ENCODE assay signal across 21 mouse cellular contexts in genomic region chr7:132529206-132529605, GRCm38 (mm10). TPM values are rescaled to one million over a fixed set of nuclear protein-coding genes. Genes with fewer than 3 reads are reported as not detected.
DNase-seq lines count a peak whose midpoint lies in the region; ATAC-seq lines count a peak whose summit lies in the region.
"Had no signal": no experiment of that assay in that cellular context is flagged by ENCODE, and none has a peak within 500 bp of the region (broad histone marks: within the 10 kb centered on the region; RNA-seq: fewer than 3 reads in every experiment).

No protein-coding gene starts in this region.

- H3K4me1 ChIP-seq in heart, embryonic 10.5 days = no peaks in the 10 kb centered on the region
- H3K4me1 ChIP-seq in heart, embryonic 12.5 days (replicated peaks) = no peaks in the 10 kb centered on the region
- H3K4me1 ChIP-seq in limb, embryonic 11.5 days (ENCODE audit: control insufficient read depth, insufficient read depth, low read length) = 0 out of 2 replicates have a peak, but pooled peaks cover 6% of the 10 kb centered on the region
- peaks cover 4% of the 10 kb centered on the region; the same call in 1 of the 2 replicates for H3K4me1 ChIP-seq in hindbrain, embryonic 12.5 days
- H3K4me1 ChIP-seq: embryonic facial prominence, embryonic 12.5 days; forebrain, embryonic 12.5 days had no signal

- H3K27me3 ChIP-seq in heart, embryonic 10.5 days (ENCODE audit: insufficient read depth, poor library complexity, severe bottlenecking) = peaks cover 11% of the 10 kb centered on the region; the same call in 1 of the 2 replicates
- H3K27me3 ChIP-seq in heart, embryonic 12.5 days (replicated peaks) = peaks cover 16% of the 10 kb centered on the region; the same call in 1 of the 2 replicates
- H3K27me3 ChIP-seq in limb, embryonic 11.5 days (ENCODE audit: control insufficient read depth, insufficient read depth, low read length) = no peaks in the 10 kb centered on the region
- 0 out of 2 replicates have a peak, but pooled peaks cover 3% of the 10 kb centered on the region for H3K27me3 ChIP-seq in hindbrain, embryonic 12.5 days
- H3K27me3 ChIP-seq: embryonic facial prominence, embryonic 12.5 days; forebrain, embryonic 12.5 days had no signal

- no peak overlapping the region for H3K27ac ChIP-seq in heart, embryonic 10.5 days
- H3K27ac ChIP-seq in heart, embryonic 12.5 days (ENCODE audit: poor library complexity, severe bottlenecking) = no peak overlapping the region
- H3K27ac ChIP-seq in limb, embryonic 11.5 days (replicated peaks; ENCODE audit: low read depth, low read length) = no peak overlapping the region; the same call in 1 of the 2 replicates
- H3K27ac ChIP-seq in hindbrain, embryonic 12.5 days = no peak overlapping the region
- H3K27ac ChIP-seq: embryonic facial prominence, embryonic 10.5 days; embryonic facial prominence, embryonic 12.5 days; forebrain, embryonic 12.5 days had no signal

- no peak overlapping the region for H3K4me2 ChIP-seq in heart, embryonic 12.5 days
- no peak overlapping the region for H3K4me2 ChIP-seq in limb, embryonic 11.5 days (ENCODE audit: low read depth, severe bottlenecking)
- H3K4me2 ChIP-seq in hindbrain, embryonic 12.5 days (replicated peaks) = no peak overlapping the region
- H3K4me2 ChIP-seq: embryonic facial prominence, embryonic 12.5 days; forebrain, embryonic 12.5 days had no signal

- H3K36me3 ChIP-seq in heart, embryonic 10.5 days = no peaks in the 10 kb centered on the region
- no peaks in the 10 kb centered on the region for H3K36me3 ChIP-seq in heart, embryonic 12.5 days
- no peaks in the 10 kb centered on the region for H3K36me3 ChIP-seq in limb, embryonic 11.5 days (ENCODE audit: control insufficient read depth, insufficient read depth, low read length)
- no peaks in the 10 kb centered on the region for H3K36me3 ChIP-seq in hindbrain, embryonic 12.5 days
- H3K36me3 ChIP-seq: embryonic facial prominence, embryonic 10.5 days; embryonic facial prominence, embryonic 12.5 days; forebrain, embryonic 12.5 days had no signal

- peak; percentile 60 for DNase-seq in heart, embryonic 10.5 days (ENCODE audit: low spot score)
- DNase-seq in brain, adult 2 months (ENCODE audit: low read depth, low spot score) = peak; percentile 7
- DNase-seq in forelimb bud, embryonic 11.5 days (ENCODE audit: low read depth, low spot score) = peak; percentile 23
- peak; percentile 23 for DNase-seq in limb, embryonic 11.5 days (ENCODE audit: low spot score)
- no peak for DNase-seq in kidney, postnatal 4 days
- DNase-seq in embryo, embryonic 10.5 days (ENCODE audit: low spot score) = no peak
- DNase-seq: adrenal gland, adult 2 months; adrenal gland, postnatal 10 days; adrenal gland, postnatal 25 days; cerebellum, adult 11-12 months; cerebellum, adult 2 months; cerebellum, adult 9-10 months; cerebellum, postnatal 14 days; cerebellum, postnatal 36 days had no signal

- ATAC-seq in heart, embryonic 12.5 days (ENCODE audit: insufficient number of reproducible peaks, low FRiP score) = no peak
- peak; percentile 39 for ATAC-seq in limb, embryonic 11.5 days (ENCODE audit: insufficient number of reproducible peaks, low FRiP score, low TSS enrichment, low read depth)
- ATAC-seq in hindbrain, embryonic 12.5 days (ENCODE audit: low FRiP score) = no peak
- ATAC-seq: forebrain, embryonic 14.5 days; forebrain, embryonic 16.5 days had no signal

- H3K9me3 ChIP-seq in heart, embryonic 10.5 days = no peaks in the 10 kb centered on the region
- H3K9me3 ChIP-seq in heart, embryonic 12.5 days (replicated peaks) = no peaks in the 10 kb centered on the region
- no peaks in the 10 kb centered on the region for H3K9me3 ChIP-seq in limb, embryonic 11.5 days (ENCODE audit: control insufficient read depth, low read length)
- no peaks in the 10 kb centered on the region for H3K9me3 ChIP-seq in hindbrain, embryonic 12.5 days (replicated peaks)
- H3K9me3 ChIP-seq: embryonic facial prominence, embryonic 10.5 days; embryonic facial prominence, embryonic 12.5 days; forebrain, embryonic 12.5 days had no signal

- no peak overlapping the region for H3K9ac ChIP-seq in heart, embryonic 12.5 days
- no peak overlapping the region for H3K9ac ChIP-seq in limb, embryonic 11.5 days (ENCODE audit: low read length)
- H3K9ac ChIP-seq in hindbrain, embryonic 12.5 days = no peak overlapping the region
- H3K9ac ChIP-seq: embryonic facial prominence, embryonic 12.5 days; forebrain, embryonic 12.5 days had no signal

- WGBS in heart, embryonic 10.5 days = 70% methylated on average over 3 of the region's 3 CpGs
- WGBS in heart, embryonic 12.5 days = 65% methylated on average over 3 of the region's 3 CpGs
- WGBS in limb, embryonic 11.5 days = 58% methylated on average over 3 of the region's 3 CpGs
- WGBS in hindbrain, embryonic 12.5 days = 67% methylated on average over 3 of the region's 3 CpGs

- no peak overlapping the region for H3K4me3 ChIP-seq in heart, embryonic 10.5 days
- H3K4me3 ChIP-seq in heart, embryonic 12.5 days = no peak overlapping the region
- H3K4me3 ChIP-seq in limb, embryonic 11.5 days (ENCODE audit: low read depth, low read length) = no peak overlapping the region
- H3K4me3 ChIP-seq in hindbrain, embryonic 12.5 days = no peak overlapping the region
- H3K4me3 ChIP-seq: embryonic facial prominence, embryonic 10.5 days; embryonic facial prominence, embryonic 12.5 days; forebrain, embryonic 12.5 days had no signal

RNA-seq across cellular contexts. Expression of gene Oat, which starts 47.0 kb away (rescaled TPM):
- 148 and 160 TPM in 2 replicates for polyA plus RNA-seq in heart, embryonic 10.5 days (2016; fragmentation: Nextera tagmentation; extraction: Ambion mirVana)
- polyA plus RNA-seq in heart, embryonic 12.5 days (2016; fragmentation: Nextera tagmentation; extraction: Ambion mirVana) = 161 and 163 TPM in 2 replicates
- 136 and 139 TPM in 2 replicates for polyA plus RNA-seq in limb, embryonic 11.5 days (2014; fragmentation: Nextera tagmentation; extraction: Ambion mirVana)
- 121 and 127 TPM in 2 replicates for polyA plus RNA-seq in hindbrain, embryonic 12.5 days (2016; fragmentation: Nextera tagmentation; extraction: Ambion mirVana)

Comparison
In these comparisons a context has a peak if more than half of its experiments do, and no peak if none do; other contexts are left out.
1. DNase-seq: peak in heart, embryonic 10.5 days (single experiment), brain, adult 2 months (single experiment), forelimb bud, embryonic 11.5 days (single experiment) and limb, embryonic 11.5 days (single experiment); none in kidney, postnatal 4 days (0 of 2) and embryo, embryonic 10.5 days (single experiment).